Mouse (Mus musculus) cerebellum, adult 2 months (tissue): ENCODE results near the gene Layn. TPM values are rescaled to one million over a fixed set of nuclear protein-coding genes. Genes with fewer than 3 reads are reported as not detected.

ENCODE experiments used
- DNase-seq, 2 experiments: peaks; one replicate each; pipeline ENCODE4 v3.0.0; 2021
- H3K27ac ChIP-seq: fragments of 200-500 bp; 2 replicates; pipeline ENCODE4 v1.5.1; 2012; ENCODE audit warnings: low read length, control low read depth, inconsistent platforms; ENCODE audit not compliant: insufficient read depth
- H3K27me3 ChIP-seq: fragments of 200-500 bp; 2 replicates; pipeline ENCODE4 v1.6.1; 2012; ENCODE audit warnings: inconsistent platforms, mild to moderate bottlenecking, low read length, moderate library complexity; ENCODE audit not compliant: control insufficient read depth, insufficient read depth
- H3K4me1 ChIP-seq: fragments of 200-500 bp; 2 replicates; pipeline ENCODE4 v1.6.1; 2011; ENCODE audit warnings: low read length; ENCODE audit not compliant: control insufficient read depth, insufficient read depth
- H3K4me3 ChIP-seq: fragments of 200-500 bp; replicated peaks from 2 replicates; pipeline ENCODE3; 2011; ENCODE audit warnings: mild to moderate bottlenecking, low read depth, low read length, control low read depth; ENCODE audit not compliant: insufficient read depth
- CTCF ChIP-seq: fragments of 200-500 bp; IDR thresholded peaks from 2 replicates; pipeline ENCODE4 v1.5.1; 2011; ENCODE audit warnings: low read depth, mild to moderate bottlenecking, control low read depth, low read length, moderate library complexity, borderline replicate concordance; ENCODE audit not compliant: insufficient read depth
- POLR2A ChIP-seq: fragments of 200-500 bp; IDR thresholded peaks from 2 replicates; pipeline ENCODE4 v1.6.1; 2011; ENCODE audit warnings: low read length, control low read depth, borderline replicate concordance; ENCODE audit not compliant: insufficient read depth
- WGBS: fragments of 180-500 bp; shearing (Covaris S2); methylation state at CpG from one replicate; pipeline ENCODE4 v1.1.7; 2018; 5-methylcytosine and 5-hydroxymethylcytosine counted together
- polyA plus RNA-seq: library from polyadenylated mRNA; depleted of rRNA; stranded (reverse); fragments of >200 nt; gene quantifications from 2 replicates; pipeline ENCODE4 v1.2.3, GENCODE M21; 2012

Layn gene
- polyA plus RNA-seq, 1 experiment = 7.2 TPM

GRCm38 (mm10) chr9:51093697-51094096 is 16.8 kb upstream of the Layn start:
- H3K27ac ChIP-seq = no peak overlapping the region
- no peak overlapping the region for H3K4me3 ChIP-seq
- no peaks in the 10 kb centered on the region for H3K4me1 ChIP-seq
- TF ChIP-seq POLR2A = no peak
- TF ChIP-seq CTCF = no peak
- no peak for DNase-seq
- WGBS = 85% methylated on average over 5 of the region's 5 CpGs
- no peaks in the 10 kb centered on the region for H3K27me3 ChIP-seq

- no peak overlapping the region for H3K4me3 ChIP-seq
- WGBS = 89% methylated on average over 5 of the region's 5 CpGs
- no peak for DNase-seq
- H3K4me1 ChIP-seq = peaks cover 4% of the 10 kb centered on the region; the same call in 1 of the 2 replicates
- H3K27me3 ChIP-seq = no peaks in the 10 kb centered on the region
- TF ChIP-seq CTCF (no peak), POLR2A (no peak)
- H3K27ac ChIP-seq = no peak overlapping the region
These were observed 4.7 kb upstream of the Layn start for GRCm38 (mm10) chr9:51081614-51082013.

- Histone ChIP-seq H3K27me3 (no peaks in the 10 kb centered on the region), H3K4me3 (peak overlapping the region; percentile 67), H3K4me1 (peaks cover 7% of the 10 kb centered on the region; the same call in 1 of the 2 replicates), H3K27ac (peak overlapping the region; percentile 73)
- TF ChIP-seq POLR2A = no peak
- no peak for TF ChIP-seq CTCF
- under 1% methylated on average over 17 of the region's 17 CpGs for WGBS
- DNase-seq = peak; percentile 51 to 52
These were observed 455 bp downstream of the Layn start for GRCm38 (mm10) chr9:51076300-51076978.

GRCm38 (mm10) chr9:51075780-51076179 is 1.1 kb downstream of the Layn start:
- peak; percentile 70 to 81 for DNase-seq
- 3% methylated on average over 3 of the region's 3 CpGs for WGBS
- H3K27me3 ChIP-seq = no peaks in the 10 kb centered on the region
- peaks cover 7% of the 10 kb centered on the region; the same call in 1 of the 2 replicates for H3K4me1 ChIP-seq
- peak overlapping the region; percentile 29 for H3K4me3 ChIP-seq
- peak overlapping the region; percentile 47; the same call in 1 of the 2 replicates for H3K27ac ChIP-seq
- no peak for TF ChIP-seq POLR2A
- no peak for TF ChIP-seq CTCF

GRCm38 (mm10) chr9:51070801-51071200 is 6.1 kb downstream of the Layn start:
- 95% methylated on average over 4 of the region's 4 CpGs for WGBS
- TF ChIP-seq POLR2A (no peak), CTCF (no peak)

GRCm38 (mm10) chr9:51068202-51068601 is 8.7 kb downstream of the Layn start:
- no peaks in the 10 kb centered on the region for H3K4me1 ChIP-seq
- H3K27me3 ChIP-seq = no peaks in the 10 kb centered on the region
- 37% methylated on average over 3 of the region's 3 CpGs for WGBS
- no peak for TF ChIP-seq POLR2A
- no peak for TF ChIP-seq CTCF
- no peak for DNase-seq
- H3K27ac ChIP-seq = no peak overlapping the region
- H3K4me3 ChIP-seq = no peak overlapping the region

More at GRCm38 (mm10) chr9:51070801-51071200, 6.1 kb downstream of the Layn start:
- Histone ChIP-seq H3K27me3 (no peaks in the 10 kb centered on the region), H3K27ac (no peak overlapping the region), H3K4me1 (peaks cover 3% of the 10 kb centered on the region; the same call in 1 of the 2 replicates), H3K4me3 (no peak overlapping the region)
- DNase-seq = no peak

- no peak for DNase-seq
- Histone ChIP-seq H3K4me1 (no peaks in the 10 kb centered on the region), H3K4me3 (no peak within 1 kb of the TSS), H3K27ac (no peak within 1 kb of the TSS), H3K27me3 (no peaks in the 10 kb centered on the region)
- TF ChIP-seq POLR2A (no peak), CTCF (no peak)
- WGBS = 88% methylated on average over 2 of the region's 2 CpGs
These were observed 16.3 kb downstream of the Layn start, which contains the start of gene Btg4 for GRCm38 (mm10) chr9:51060601-51061000. Gene Btg4 (plus strand): TSS chr9:51060901.

GRCm38 (mm10) chr9:51058951-51059521 is 17.9 kb downstream of the Layn start:
- no peak overlapping the region for H3K27ac ChIP-seq
- TF ChIP-seq CTCF (no peak), POLR2A (no peak)
- no peaks in the 10 kb centered on the region for H3K4me1 ChIP-seq
- no peak for DNase-seq
- no peak overlapping the region for H3K4me3 ChIP-seq
- 27% methylated on average over 4 of the region's 4 CpGs for WGBS
- H3K27me3 ChIP-seq = no peaks in the 10 kb centered on the region
